Mouse (Mus musculus) limb, embryonic 13.5 days (tissue): Measurements from ENCODE around the gene Fkbp15. TPM values are rescaled to one million over a fixed set of nuclear protein-coding genes. Genes with fewer than 3 reads are reported as not detected.
"Not testable (repeated sequence)": the region's sequence is repeated elsewhere in the genome, so short reads cannot be mapped to it uniquely, and the experiment has no call there.

Experiments
- ATAC-seq: fragments of 200-750 bp; cut with Nextera tagmentation; 2 replicates; pipeline ENCODE4 v1.8.0; 2017; ENCODE audit warnings: low read depth, moderate number of reproducible peaks, moderate TSS enrichment; ENCODE audit not compliant: low FRiP score
- H3K27ac ChIP-seq: fragments of 300-500 bp; sonication (generic); 2 replicates; pipeline ENCODE4 v1.5.1; 2015; ENCODE audit warnings: inconsistent platforms, mild to moderate bottlenecking, moderate library complexity
- H3K27me3 ChIP-seq: fragments of 300-500 bp; sonication (generic); 2 replicates; pipeline ENCODE4 v1.6.1; 2015; ENCODE audit warnings: mild to moderate bottlenecking, inconsistent platforms
- H3K36me3 ChIP-seq: fragments of 300-500 bp; sonication (generic); 2 replicates; pipeline ENCODE4 v1.6.1; 2015; ENCODE audit warnings: inconsistent platforms, mild to moderate bottlenecking, moderate library complexity
- H3K4me1 ChIP-seq: fragments of 300-500 bp; sonication (generic); 2 replicates; pipeline ENCODE4 v1.6.1; 2015; ENCODE audit warnings: inconsistent platforms
- H3K4me2 ChIP-seq: fragments of 300-500 bp; sonication (generic); replicated peaks from 2 replicates; pipeline ENCODE4 v1.6.1; 2015; ENCODE audit warnings: inconsistent platforms, mild to moderate bottlenecking, moderate library complexity
- H3K4me3 ChIP-seq: fragments of 300-500 bp; sonication (generic); 2 replicates; pipeline ENCODE4 v1.5.1; 2015; ENCODE audit warnings: moderate library complexity, mild to moderate bottlenecking, inconsistent platforms
- H3K9ac ChIP-seq: fragments of 300-500 bp; sonication (generic); 2 replicates; pipeline ENCODE4 v1.6.1; 2015; ENCODE audit warnings: mild to moderate bottlenecking, inconsistent platforms
- H3K9me3 ChIP-seq: fragments of 300-500 bp; sonication (generic); 2 replicates; pipeline ENCODE4 v1.6.1; 2016; ENCODE audit warnings: inconsistent platforms
- WGBS: fragments of 180-500 bp; shearing (Covaris S2); methylation state at CpG from one replicate; pipeline ENCODE4 v1.1.7; 2015; 5-methylcytosine and 5-hydroxymethylcytosine counted together
- polyA plus RNA-seq: library from polyadenylated mRNA; unstranded; fragments of >200 nt; fragmentation: Nextera tagmentation; extraction: Ambion mirVana; gene quantifications from 2 replicates; pipeline ENCODE4 v1.2.1, GENCODE M21; 2015

Gene Fkbp15
- polyA plus RNA-seq, 1 experiment from 2014 or later: 27.9 TPM

DNA sequence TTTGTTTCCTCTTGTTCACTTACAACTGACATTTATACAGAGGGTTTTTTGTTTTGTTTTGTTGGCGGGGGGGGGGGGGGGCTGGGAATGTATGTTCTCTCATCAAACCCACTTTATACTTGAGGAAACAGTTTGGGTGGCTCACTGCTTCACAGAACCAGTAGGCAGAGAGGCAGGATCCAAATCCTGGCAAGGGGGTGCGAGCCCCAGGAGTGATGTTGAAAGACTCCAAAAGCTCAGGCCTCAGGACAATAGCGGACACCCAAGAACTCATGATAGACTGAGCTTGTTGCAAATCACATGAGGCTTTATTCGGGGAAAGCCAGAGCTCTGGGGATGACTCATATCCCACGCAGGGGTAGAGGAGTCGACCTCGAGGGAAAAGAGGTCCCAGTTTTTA is 94.3 kb downstream of the Fkbp15 start:
- 78% methylated on average over 7 of the region's 7 CpGs for WGBS
- not testable (repeated sequence) for H3K4me2 ChIP-seq, ATAC-seq

DNA sequence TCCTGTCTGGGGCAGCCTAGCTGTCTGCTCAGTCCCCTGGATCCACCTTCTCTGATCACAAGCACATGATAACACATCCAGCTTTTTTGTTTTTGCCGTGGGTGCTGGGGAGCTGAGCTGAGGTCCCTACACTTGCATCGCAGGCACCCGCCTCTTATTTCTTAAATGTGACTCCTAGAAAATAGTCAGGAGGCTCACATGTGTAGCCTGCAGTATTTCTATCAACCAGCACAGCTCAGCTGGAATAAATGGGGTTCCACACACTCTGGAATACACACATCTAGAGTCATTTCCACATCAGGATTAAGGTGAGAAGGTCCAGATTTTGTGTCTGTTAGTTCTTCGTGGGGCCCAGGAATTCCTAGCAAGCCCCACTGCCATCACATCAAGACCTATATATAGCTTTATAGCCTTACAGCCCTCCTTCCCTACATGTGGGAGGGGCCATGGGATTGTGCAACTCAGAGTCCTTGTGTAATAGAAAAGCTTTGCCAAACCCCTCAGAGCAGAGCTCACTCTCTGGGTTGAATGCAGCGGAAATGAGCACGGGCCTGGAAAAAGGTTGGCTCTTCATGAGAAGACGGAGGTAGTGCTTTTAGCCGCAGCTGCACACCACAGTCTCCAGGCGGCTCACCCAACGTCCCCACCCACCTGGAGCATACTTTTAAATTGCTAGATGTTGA is 95.1 kb downstream of the Fkbp15 start:
- ATAC-seq: no peak
- Histone ChIP-seq H3K4me3 (no peak overlapping the region), H3K4me1 (no peaks in the 10 kb centered on the region), H3K36me3 (no peaks in the 10 kb centered on the region), H3K9ac (no peak overlapping the region), H3K4me2 (no peak overlapping the region), H3K27ac (no peak overlapping the region), H3K9me3 (no peaks in the 10 kb centered on the region), H3K27me3 (no peaks in the 10 kb centered on the region)
- 70% methylated on average over 10 of the region's 10 CpGs for WGBS

More for the DNA sequence above, 94.3 kb downstream of the Fkbp15 start:
- H3K9ac ChIP-seq, H3K4me1 ChIP-seq, H3K9me3 ChIP-seq, H3K27me3 ChIP-seq, H3K27ac ChIP-seq, H3K36me3 ChIP-seq, H3K4me3 ChIP-seq: not testable (repeated sequence)

- no peak overlapping the region for H3K9ac ChIP-seq
- no peaks in the 10 kb centered on the region for H3K36me3 ChIP-seq
- H3K27ac ChIP-seq: no peak overlapping the region
- H3K9me3 ChIP-seq: no peaks in the 10 kb centered on the region
- H3K4me3 ChIP-seq: no peak overlapping the region
- ATAC-seq: no peak
- no peaks in the 10 kb centered on the region for H3K27me3 ChIP-seq
- WGBS: 44% methylated on average over 7 of the region's 7 CpGs
- no peak overlapping the region for H3K4me2 ChIP-seq
- no peaks in the 10 kb centered on the region for H3K4me1 ChIP-seq
These were observed 97.1 kb downstream of the Fkbp15 start for GRCm38 (mm10) chr4:62263133-62263844.

GRCm38 (mm10) chr4:62262276-62262675 is 98.1 kb downstream of the Fkbp15 start, which contains the start of gene Slc31a2:
Gene Slc31a2, plus strand, starts transcription at chr4:62262562.
- Histone ChIP-seq H3K4me1 (no peaks in the 10 kb centered on the region), H3K9ac (no peak within 1 kb of the TSS), H3K27me3 (no peaks in the 10 kb centered on the region), H3K4me2 (no peak within 1 kb of the TSS), H3K27ac (no peak within 1 kb of the TSS), H3K9me3 (no peaks in the 10 kb centered on the region), H3K36me3 (no peaks in the 10 kb centered on the region), H3K4me3 (no peak within 1 kb of the TSS)
- no peak for ATAC-seq
- 38% methylated on average over 2 of the region's 2 CpGs for WGBS

DNA sequence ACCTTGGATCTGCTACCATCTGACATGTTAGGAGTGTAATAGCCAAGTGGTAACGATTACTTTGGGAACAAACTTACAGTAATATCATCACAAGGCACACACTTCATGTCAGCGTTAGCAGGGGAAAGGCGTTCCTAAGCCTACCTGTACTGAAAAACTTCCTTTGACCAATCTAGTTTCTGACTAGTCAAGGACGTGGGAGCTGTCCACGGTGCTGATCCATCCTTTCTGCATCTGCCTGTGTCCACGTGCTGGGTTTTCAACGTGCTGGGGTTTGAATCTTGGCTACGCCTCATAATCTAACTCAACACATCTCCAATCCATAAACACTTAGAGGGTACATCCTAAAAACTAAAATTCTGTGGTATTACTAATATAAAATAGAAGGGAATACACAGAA is 103.4 kb downstream of the Fkbp15 start:
- ATAC-seq: no peak
- Histone ChIP-seq H3K4me2 (no peak overlapping the region), H3K4me3 (no peak overlapping the region), H3K9ac (no peak overlapping the region), H3K4me1 (no peaks in the 10 kb centered on the region), H3K27me3 (no peaks in the 10 kb centered on the region), H3K9me3 (no peaks in the 10 kb centered on the region), H3K27ac (no peak overlapping the region), H3K36me3 (no peaks in the 10 kb centered on the region)
- WGBS: 25% methylated on average over 8 of the region's 8 CpGs

GRCm38 (mm10) chr4:62254551-62254950 is 105.8 kb downstream of the Fkbp15 start:
- no peaks in the 10 kb centered on the region for H3K4me1 ChIP-seq
- H3K4me2 ChIP-seq: no peak overlapping the region
- no peaks in the 10 kb centered on the region for H3K36me3 ChIP-seq
- no peak overlapping the region for H3K9ac ChIP-seq
- no peaks in the 10 kb centered on the region for H3K27me3 ChIP-seq
- H3K9me3 ChIP-seq: no peaks in the 10 kb centered on the region
- ATAC-seq: no peak
- no peak overlapping the region for H3K4me3 ChIP-seq
- H3K27ac ChIP-seq: no peak overlapping the region
- WGBS: 68% methylated on average over 8 of the region's 8 CpGs

DNA sequence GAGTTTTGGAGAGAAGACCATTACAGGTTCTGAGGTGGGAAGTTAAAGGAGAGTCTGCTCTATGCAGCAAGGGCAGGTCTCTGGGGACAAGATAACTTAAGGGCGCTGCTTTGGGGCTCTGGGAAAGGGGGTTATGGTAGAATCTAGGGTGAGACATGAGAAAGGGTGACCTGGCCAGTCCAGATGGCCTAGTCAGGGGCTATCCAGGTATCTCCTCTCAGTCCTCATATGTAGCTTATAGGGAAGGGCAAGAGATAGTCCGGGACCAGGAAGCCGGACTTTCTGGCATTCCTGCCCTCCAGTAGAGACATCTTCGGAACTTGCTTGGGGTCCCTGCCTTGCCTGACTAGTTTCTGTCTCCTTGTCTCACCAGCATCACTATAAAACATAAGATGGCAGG is 108.6 kb downstream of the Fkbp15 start:
- no peaks in the 10 kb centered on the region for H3K4me1 ChIP-seq
- H3K4me3 ChIP-seq: no peak overlapping the region
- no peak overlapping the region for H3K4me2 ChIP-seq
- no peaks in the 10 kb centered on the region for H3K36me3 ChIP-seq
- no peak overlapping the region for H3K9ac ChIP-seq
- no peak for ATAC-seq
- H3K27ac ChIP-seq: no peak overlapping the region
- 94% methylated on average over 4 of the region's 4 CpGs for WGBS
- no peaks in the 10 kb centered on the region for H3K27me3 ChIP-seq
- H3K9me3 ChIP-seq: no peaks in the 10 kb centered on the region

- Histone ChIP-seq H3K4me1 (no peaks in the 10 kb centered on the region), H3K4me2 (no peak overlapping the region), H3K27ac (no peak overlapping the region), H3K9ac (no peak overlapping the region), H3K9me3 (no peaks in the 10 kb centered on the region), H3K36me3 (no peaks in the 10 kb centered on the region), H3K4me3 (no peak overlapping the region), H3K27me3 (no peaks in the 10 kb centered on the region)
- WGBS: 35% methylated on average over 3 of the region's 3 CpGs
- no peak for ATAC-seq
These were observed 109.3 kb downstream of the Fkbp15 start for GRCm38 (mm10) chr4:62250896-62251544.

Other genes starting within 250 kb of the Fkbp15 start
- not detected in 2 replicates for gene Mup21, start 209.7 kb downstream of the Fkbp15 start, polyA plus RNA-seq
- 14.1 and 14.8 TPM in 2 replicates for gene Zfp37, start 129.5 kb downstream of the Fkbp15 start, polyA plus RNA-seq
- gene Slc31a2, start 98.0 kb downstream of the Fkbp15 start, polyA plus RNA-seq: 17.7 and 19.0 TPM in 2 replicates
- gene Slc31a1, start 179 bp upstream of the Fkbp15 start, polyA plus RNA-seq: 42.5 and 45.7 TPM in 2 replicates
- 202 TPM in 2 replicates for gene Cdc26, start 48.1 kb upstream of the Fkbp15 start, polyA plus RNA-seq
- 27.0 and 27.9 TPM in 2 replicates for gene Prpf4, start 48.2 kb upstream of the Fkbp15 start, polyA plus RNA-seq
- gene Rnf183, start 74.7 kb upstream of the Fkbp15 start, polyA plus RNA-seq: not detected in 2 replicates
- gene Wdr31, start 110.3 kb upstream of the Fkbp15 start, polyA plus RNA-seq: 6.8 and 7.9 TPM in 2 replicates
- 2.9 and 3.2 TPM in 2 replicates for gene Bspry, start 119.5 kb upstream of the Fkbp15 start, polyA plus RNA-seq
- 14.7 and 14.8 TPM in 2 replicates for gene Hdhd3, start 142.9 kb upstream of the Fkbp15 start, polyA plus RNA-seq
- 79.7 and 85.4 TPM in 2 replicates for gene Alad, start 159.4 kb upstream of the Fkbp15 start, polyA plus RNA-seq
- gene Pole3, start 164.5 kb upstream of the Fkbp15 start, polyA plus RNA-seq: 86.3 and 93.9 TPM in 2 replicates
- gene 4933430I17Rik, start 164.8 kb upstream of the Fkbp15 start, polyA plus RNA-seq: 0.60 and 0.61 TPM in 2 replicates
- gene Rgs3, start 199.3 kb upstream of the Fkbp15 start, polyA plus RNA-seq: 50.3 and 52.8 TPM in 2 replicates